Mouse (Mus musculus) CD4-positive, CD25-positive, alpha-beta regulatory T cell, adult 2 months (primary cell): ENCODE data around the gene Mmd2.

Experiments
- DNase-seq: peaks from one replicate; pipeline ENCODE4 v3.0.0-alpha.2; 2012; ENCODE audit warnings: low read depth, low spot score

Gene Mmd2

DNA sequence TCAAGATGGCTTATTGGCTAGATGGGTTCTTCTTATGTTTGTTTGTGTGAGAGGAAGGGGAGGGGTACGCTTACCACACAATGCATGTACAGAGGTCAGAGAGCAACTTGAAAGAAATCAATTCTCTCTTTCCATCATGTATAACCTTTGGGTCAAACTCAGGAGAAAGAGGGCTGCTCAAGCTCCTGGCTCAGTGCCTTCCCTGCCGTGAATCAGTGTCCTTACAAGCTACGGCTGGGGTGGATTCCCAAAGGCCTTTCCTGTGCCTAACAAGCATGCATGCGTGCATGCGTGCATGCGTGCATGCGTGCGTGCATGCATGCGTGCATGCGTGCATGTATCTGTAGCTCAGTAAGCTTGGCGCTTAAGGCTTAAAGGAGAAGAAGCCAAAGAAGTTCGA is 3.3 kb downstream of the Mmd2 start:
- DNase-seq, result no peak

DNA sequence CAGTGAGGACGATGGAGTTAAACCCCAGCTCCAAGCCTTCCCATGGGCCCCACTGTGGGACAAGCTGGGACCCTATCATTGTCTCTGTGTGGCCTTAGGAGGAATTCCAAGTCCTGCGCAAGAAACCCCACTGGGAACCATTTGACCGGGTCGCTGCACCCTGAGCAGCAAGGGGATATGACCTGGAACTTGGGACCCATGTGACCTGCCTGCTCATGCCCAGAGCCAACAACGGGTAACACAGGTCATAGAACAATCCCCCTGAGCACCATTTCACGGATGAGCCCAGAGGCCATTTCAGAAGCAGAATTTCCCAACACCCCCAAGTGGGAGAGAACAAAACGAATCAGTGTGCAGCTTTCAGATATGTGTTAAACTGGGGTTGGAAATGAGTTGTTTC is 4.2 kb downstream of the Mmd2 start:
- DNase-seq, result no peak

DNA sequence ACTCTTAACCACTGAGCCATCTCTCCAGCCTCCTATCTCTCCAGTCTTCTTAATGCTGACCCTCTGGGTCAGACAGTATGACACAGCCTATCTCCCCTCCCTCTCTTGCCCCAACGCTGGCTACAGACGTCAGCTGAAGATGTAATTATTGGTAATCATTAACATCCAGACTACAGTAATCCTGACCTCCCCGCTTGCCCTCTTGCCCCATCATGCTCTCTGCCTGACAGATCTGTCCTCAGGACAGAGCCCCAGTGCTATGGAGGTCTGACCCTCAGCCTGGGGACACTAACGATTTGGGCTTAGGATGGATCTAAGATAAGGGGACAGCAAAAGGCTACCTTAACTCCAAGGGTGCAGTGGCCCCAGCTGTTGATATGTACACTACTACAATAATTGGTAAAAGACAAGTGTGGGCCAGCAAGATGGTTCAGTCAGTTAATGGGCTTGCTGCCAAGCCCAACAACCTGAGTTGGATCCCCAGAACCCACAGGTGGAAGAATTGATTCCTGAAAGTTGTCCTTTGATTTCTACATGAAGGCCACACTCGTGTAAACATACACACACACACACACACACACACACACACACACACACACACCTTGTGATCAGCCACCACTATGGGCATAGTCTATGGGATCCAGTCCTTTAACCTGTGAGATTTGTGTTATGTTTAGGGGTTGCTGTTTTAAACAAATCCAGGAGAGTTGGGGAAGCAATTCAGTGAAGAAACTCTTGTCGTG is 10.8 kb downstream of the Mmd2 start:
- DNase-seq, result no peak

DNA sequence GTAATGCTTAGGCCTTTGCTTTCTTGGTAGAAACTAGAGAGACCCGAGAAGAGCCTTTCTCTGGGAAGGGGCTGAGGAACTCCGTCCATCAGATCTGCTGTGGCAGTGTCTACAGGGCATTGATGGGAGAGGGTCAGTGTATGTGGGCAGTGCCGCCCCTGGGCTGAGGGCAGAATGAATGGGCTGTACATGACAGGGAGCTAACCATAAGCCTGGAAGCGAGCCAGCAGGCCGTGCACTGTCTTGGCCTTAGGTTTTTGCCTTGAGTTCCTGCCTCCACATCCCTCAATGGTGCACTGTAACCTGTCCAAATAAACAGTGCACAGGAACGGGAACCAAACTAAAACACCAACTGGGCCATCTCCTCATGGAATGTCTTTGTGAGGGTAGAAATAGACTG is 11.9 kb downstream of the Mmd2 start:
- no peak for DNase-seq

DNA sequence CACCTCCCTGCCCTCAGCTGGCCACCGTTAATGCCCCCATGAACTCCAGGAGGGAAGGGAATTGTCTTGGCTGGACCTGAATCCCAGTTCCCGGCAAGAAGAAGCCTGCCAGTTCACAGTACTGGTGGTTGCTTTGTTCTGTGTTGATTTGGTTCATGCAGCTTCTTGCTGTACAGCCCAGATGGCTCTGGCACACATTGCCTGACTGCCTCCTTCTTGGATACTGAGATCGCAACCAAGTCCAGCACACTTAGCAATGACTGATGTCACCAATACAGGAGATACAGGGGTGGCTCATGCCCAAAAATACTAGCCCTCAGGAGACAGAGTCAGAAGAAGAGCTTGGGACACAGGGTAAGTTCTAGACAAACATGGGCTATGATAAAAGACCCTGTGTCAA is 12.9 kb downstream of the Mmd2 start:
- no peak for DNase-seq

DNA sequence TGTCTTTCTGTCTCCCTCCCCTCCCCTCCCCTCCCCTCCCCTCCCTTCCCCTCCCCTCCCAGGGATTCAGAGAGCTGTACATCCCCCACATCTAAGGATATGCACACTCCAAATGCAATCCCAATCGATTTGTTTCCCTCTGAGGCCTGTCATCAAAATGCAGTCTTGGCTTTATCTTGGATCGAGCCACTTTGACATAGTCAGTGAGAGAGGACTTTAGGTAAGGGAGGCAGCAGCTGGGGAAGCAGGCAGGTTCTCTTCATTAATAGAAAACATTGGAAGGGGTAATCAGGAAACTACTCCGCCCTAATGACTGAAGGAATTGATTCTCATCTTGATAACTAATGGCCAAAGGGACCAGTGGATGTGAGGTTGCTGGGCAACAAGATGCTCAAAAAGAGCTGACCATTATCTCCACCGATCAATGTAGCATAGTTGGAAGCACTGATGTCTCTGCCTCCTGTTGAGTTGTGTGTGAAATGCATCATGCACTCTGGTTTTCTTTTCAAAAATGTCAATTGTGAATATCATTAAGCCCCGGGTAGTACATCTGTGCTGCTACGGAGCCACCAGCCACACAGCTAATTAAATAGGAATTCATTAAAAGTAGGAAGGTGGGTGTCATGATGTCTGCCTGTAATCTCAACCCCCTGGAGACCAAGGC is 17.5 kb downstream of the Mmd2 start:
- DNase-seq, result no peak

DNA sequence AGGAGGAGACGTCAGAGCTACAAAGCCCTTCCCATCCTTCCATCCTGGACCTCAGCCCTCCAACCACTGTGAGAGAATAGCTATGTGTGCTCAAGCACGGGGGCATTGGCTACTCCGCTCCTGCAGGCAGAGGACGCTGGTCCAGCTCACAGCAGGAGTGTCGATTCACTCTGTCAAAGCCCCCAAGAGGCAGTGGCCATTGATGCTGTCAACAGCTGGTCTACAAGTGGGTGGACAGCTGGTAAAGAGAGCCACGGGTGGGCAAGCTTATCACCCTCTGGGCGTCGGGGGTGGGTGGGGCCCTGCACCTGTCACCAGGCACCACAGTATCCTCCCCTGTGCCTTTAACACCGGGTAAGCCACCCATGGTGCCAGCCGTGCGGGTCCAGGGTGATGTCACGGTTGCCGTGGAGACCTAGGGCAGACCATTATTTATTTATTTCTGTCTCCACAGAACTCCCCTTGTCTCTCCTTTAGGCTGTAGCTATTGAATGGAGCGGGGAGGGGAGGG is 24.9 kb downstream of the Mmd2 start:
- no peak for DNase-seq

DNA sequence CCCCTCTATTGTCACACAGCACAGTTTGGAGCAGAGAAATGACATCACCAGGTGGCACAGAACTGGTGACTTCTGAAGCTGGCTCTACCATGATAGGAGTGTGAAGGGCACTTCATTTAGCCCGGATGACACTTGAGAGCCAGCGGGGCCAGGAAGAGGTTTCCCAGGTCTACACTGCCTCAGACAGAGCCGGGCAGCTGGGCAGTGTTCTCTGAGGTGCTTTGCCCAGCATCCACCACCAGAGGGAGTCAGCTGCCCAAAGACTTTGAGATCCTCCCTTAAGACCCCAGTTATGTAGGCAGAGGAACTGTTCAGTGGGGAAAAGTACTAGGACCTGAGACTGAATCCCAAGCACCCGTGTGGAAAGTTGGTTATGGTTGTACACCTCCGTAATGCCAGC is 27.1 kb downstream of the Mmd2 start:
- peak; percentile 50 for DNase-seq

DNA sequence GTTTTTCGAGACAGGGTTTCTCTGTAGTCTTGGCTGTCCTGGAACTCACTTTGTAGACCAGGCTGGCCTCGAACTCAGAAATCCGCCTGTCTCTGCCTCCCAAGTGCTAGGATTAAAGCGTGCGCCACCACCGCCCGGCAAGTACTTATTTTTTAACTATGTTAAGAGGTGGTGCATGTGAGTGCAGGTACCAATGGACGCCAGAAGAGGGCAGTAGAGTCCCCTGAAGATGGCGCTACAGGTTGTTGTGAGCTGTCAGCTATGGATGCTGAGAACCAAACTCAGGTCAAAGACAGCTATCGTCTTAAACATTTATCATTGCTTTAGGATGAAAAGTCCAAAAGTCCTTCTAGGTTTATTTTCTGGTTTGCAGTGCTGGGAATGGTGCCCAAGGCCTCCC is 30.4 kb downstream of the Mmd2 start:
- peak; percentile 5 for DNase-seq

DNA sequence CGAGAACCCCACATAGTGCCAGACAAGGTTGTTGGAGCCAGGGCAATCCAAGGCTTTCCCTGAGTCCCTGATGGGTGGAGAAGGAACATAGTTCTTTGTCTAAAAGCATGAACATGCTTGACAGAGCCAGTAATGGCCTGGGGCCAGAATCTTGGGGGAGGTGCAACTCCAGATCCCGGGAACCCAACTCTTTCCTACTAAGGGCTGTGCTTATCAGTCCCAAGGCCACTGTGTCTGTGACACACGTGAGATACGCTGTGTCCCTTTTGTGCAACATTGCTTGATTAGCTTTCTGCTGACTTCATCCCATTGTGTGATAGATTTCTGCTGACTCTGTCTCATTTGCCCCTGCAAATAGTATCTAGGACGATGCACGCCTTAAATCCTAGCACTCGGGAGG is 31.8 kb downstream of the Mmd2 start:
- no peak for DNase-seq

DNA sequence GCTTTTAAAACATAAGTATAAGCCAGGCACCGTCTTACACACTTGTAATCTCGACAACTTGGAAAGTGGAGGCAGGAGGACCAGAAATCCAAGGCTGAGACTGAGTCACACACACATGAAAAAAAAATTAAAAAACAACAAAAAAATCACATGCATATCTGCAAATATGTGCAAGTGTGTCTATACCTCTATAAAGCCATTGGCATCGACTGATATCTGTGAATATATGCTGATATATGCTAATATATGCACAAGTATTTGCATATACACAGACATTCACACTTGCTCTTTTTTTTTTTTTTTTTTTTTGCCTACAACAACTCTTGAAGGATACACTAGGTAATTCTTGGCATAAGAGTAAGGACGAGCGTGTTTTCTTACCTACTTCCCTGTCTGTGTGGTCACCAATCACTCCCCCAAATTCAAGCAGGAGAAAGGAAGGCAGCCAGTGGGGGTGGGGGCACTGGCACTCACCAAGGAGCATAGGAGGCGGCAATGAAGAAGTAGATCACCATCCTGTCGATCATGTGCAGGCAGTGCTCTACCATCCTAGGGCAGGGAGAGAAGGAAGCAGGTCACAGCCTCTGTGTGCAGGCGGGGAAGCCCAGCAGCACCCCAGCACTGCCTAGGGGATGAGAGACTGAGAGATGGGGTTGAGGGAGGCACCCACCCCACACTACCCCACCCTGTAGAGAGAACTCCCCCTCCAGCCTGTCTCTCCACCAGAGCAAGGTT is 34.1 kb downstream of the Mmd2 start:
- no peak for DNase-seq

DNA sequence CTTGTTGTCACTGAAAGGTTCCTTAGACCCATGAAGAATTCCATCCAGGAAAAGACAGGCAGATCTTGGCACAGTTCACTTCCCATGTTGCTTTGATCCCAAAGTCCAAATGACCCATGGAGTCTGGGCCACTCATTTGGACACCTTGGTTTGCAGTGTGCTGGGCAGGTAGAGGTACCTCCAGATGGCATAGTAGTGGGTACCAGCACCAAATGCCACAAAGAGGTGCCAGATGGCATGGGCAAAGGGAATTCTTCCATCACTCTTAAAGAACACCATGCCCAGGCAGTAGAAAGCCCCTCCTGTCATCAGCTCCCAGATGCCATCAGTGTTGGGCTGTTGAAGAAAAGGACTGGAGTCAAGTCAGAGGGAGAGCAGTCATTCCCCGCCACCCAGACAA is 44.0 kb downstream of the Mmd2 start:
- DNase-seq, result no peak

DNA sequence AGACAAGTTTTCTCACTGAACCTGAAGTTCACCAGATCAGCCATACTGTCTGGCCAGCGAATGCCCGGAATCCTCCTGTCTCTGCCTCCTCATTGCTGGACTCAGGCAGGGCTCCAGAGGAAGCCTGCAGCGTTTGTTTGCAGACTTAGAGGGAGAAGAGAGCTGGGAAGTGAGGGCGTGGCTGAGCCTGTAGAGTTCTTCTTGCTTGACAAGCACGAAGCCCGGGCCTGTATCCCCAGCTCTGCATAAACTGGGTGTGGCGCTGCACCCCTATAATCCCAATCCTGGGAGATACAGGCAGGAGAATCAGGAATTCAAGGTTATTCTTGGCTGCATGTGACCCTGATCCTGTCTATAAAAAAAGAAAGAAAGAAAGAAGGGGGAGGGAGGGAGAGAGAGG is 48.3 kb downstream of the Mmd2 start:
- DNase-seq, result no peak

DNA sequence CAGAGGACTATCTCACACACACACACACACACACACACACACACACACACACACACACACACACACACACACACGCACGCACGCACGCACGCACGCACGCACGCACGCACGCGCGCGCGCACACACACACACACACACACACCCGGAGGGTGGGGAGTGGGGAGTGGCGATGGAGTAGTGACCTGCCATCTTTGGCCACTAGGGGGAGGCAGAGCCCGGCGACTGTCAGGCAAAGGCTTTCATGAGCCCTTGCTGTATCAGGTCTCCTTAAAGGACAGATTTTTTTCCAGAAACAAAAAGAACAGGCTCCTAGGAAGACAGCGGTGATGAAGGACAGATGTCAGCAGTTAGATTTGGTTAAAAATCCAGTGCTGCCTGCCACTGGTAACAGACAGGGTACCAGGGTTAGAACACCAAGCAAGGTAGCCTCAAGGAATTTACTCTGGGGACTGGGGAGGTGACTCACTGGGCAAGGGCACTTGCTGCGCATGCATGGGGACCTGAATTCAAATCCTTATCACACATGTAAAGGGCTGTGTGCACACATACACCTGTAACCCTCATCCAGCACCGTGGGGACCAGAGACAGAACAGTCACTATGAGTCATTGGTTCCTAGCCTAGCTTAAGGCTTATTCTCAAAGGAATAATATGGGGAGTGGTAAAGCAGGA is 51.1 kb downstream of the Mmd2 start:
- DNase-seq, result peak; percentile 65

DNA sequence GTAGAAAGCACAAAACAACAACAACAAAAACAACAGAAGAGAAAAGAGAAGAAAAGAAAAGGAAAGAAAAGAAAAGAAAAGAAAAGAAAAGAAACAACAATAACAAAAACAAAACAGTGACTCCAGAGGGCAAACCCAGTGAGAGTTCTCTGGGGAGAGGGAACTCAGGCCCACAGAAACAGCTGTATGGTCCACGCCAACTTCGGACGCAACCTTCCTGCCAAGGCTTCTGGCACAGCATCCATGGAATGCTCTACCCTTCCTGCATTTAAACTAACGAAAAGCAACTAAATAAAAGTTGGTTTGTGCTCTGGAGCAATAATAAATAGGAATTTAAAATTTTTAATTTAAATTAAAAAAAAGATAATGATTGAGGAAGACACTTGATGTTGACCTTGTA is 51.9 kb downstream of the Mmd2 start:
- DNase-seq, result no peak

DNA sequence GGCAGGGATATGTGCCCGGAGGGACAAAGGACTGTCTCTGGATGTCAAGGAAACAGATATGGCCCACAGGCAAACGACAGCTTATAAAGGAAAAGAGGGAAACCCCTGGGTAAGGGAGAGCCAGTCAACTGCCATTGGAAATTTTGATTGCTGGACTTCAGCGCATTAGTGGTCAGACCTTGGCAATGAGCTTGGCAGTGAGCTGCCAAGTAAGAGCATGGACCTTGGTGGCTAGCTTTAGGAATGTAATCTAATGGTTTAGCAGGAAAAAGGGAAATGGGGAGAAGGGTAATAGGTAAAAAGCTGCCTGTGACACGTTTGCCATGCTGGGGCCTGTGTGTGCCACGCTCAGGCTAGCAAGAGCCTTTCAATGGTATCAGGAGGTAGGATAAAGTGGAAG is 52.7 kb downstream of the Mmd2 start:
- no peak for DNase-seq

DNA sequence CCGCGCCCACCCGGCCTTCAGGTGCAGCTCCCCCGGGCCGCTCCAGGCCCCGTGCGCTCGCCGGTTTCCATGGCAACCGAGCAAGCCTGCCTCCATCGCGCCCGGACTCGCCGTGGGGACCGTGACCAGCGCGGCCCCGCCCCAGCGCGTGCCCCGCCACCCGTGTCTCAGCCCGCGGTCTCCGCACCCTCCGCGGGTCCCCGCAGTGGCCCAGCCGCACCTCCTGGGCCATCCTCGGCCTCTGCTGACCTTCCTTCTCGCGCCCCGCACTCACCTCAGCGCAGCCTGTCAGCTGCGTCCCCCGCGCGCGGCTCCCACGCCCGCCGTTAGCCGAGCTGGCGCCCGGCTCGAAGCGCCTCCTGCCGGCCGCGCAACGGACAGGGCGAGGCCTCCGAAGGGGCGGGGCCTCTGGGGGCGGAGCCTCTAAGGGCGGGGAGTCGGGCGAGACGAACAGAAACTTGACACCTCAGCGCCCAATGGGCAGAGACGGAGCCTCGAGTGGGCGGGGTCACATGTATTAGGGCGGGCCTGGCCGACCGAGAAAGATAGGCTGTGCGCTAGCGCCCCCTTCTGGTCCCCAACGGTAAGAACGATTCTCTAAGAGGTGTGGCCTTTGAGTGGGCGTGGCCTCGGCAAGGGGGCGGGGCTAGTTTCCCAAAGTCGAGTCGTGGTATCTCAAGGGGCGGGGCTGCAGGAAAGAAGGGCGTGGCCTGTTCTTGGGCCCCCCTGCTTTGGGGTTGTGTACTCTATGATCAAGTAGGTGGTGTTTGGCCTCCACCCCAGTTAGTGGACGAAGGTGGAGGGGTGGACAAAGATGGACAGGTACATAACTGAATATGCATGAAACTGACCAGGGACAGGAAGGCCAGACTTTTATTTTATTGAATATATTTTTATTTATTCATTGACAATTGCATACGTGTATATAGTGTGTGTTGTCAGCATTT is 57.6 kb downstream of the Mmd2 start, which contains the start of gene Radil:
Radil (minus strand) TSS at position 393 of the 947 bp plus-strand sequence.
- peak; percentile 72 for DNase-seq

DNA sequence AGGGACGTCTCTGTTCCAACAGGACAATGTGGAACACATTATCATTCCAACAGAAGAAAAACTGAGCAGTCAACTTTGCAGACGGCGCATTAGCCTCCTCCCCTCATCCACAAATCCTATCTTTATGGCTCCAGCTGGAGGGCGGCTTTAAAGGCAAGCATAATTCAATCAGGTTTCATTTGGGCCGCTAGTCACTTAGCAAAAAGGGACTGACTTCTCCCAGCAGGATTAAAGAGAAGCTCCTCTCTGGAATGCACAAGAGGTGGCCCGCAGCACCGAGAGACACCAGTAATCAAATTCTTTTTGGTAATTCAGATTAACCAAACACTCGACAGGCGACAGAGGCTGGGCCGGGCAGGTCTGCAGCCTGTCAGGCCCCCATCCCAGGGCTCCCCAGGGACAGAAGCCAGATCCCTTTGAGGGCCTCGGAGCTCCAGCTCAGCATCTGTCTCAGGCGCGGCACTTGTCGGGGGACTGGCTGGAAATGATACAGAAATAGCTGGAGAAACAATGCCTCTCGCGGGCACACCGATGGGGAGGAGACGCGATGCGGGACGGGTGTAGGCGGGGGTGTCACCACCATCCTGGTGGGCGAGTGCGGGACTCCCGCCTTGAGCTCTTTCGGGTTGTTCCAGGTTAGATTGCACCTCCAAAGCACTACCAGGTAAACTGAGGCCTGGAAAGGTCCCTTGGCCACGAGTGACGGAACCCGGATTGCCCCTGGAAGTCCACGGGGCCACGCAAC is 58.5 kb downstream of the Mmd2 start:
- DNase-seq, result peak; percentile 6

DNA sequence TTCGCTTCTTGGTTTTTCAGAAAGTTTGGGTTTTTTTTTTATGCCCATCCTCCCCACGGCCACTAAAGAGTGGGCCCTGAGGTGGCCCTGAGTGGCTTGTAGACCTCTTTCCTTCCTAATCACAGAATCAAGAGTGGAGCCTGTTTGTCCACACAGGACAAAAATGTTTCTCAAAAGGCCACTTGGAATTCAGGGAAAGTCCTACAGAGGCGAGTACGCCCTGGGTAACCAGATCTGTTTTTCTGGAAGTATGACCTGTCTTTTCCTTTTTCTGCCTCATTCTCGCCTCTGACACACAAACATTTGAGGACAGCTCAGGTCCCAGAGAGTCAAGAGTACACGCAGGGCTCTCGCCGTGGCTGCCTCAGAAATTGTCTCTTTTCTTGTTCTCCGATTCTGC is 59.2 kb downstream of the Mmd2 start:
- DNase-seq, result no peak

DNA sequence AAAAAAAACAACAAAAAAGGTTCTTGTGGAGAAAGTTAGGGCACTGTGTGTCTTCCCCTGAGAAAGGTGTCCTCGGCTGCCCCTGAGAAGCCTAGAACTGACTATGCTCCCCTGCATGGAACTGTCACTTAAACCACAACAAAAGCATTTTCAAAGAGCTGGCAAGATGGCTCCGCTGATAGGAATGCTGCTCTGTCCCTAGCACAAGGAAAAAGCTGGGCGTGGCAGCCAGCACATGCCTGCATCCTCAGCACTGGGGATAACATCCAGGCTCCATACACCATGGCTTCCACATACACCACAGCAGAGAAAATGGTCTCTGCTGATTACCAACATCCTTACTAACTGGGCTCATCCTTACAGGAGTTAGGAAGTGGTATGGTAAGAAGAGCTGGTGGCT is 61.5 kb downstream of the Mmd2 start:
- no peak for DNase-seq
